Mouse (Mus musculus) heart, postnatal 0 days (tissue): ENCODE measurements around the gene Rabl3. TPM values are rescaled to one million over a fixed set of nuclear protein-coding genes. Genes with fewer than 3 reads are reported as not detected.

Source experiments
- ATAC-seq: fragments of 200-750 bp; cut with Nextera tagmentation; 2 replicates; pipeline ENCODE4 v1.8.0; 2017; ENCODE audit warnings: low read depth, moderate number of reproducible peaks, moderate library complexity; ENCODE audit not compliant: insufficient read depth
- DNase-seq: peaks from one replicate; pipeline ENCODE4 v3.0.0-alpha.2; 2016; ENCODE audit warnings: low spot score
- H3K27ac ChIP-seq: fragments of 300-500 bp; sonication (generic); 2 replicates; pipeline ENCODE4 v1.5.1; 2014; ENCODE audit warnings: low read depth, mild to moderate bottlenecking
- H3K27me3 ChIP-seq: fragments of 300-500 bp; sonication (generic); 2 replicates; pipeline ENCODE4 v1.6.1; 2014; ENCODE audit warnings: low read length, mixed read lengths; ENCODE audit not compliant: control insufficient read depth, insufficient read depth
- H3K36me3 ChIP-seq: fragments of 300-500 bp; sonication (generic); replicated peaks from 2 replicates; pipeline ENCODE4 v1.6.1; 2014; ENCODE audit warnings: low read length, mixed read lengths; ENCODE audit not compliant: control insufficient read depth, insufficient read depth
- H3K4me1 ChIP-seq: fragments of 300-500 bp; sonication (generic); 2 replicates; pipeline ENCODE4 v1.6.1; 2014; ENCODE audit warnings: antibody characterized with exemption; ENCODE audit not compliant: control insufficient read depth, insufficient read depth
- H3K4me2 ChIP-seq: fragments of 300-500 bp; sonication (generic); 2 replicates; pipeline ENCODE4 v1.6.1; 2014; ENCODE audit warnings: low read depth, mild to moderate bottlenecking, low read length, moderate library complexity
- H3K4me3 ChIP-seq: fragments of 300-500 bp; sonication (generic); 2 replicates; pipeline ENCODE4 v1.5.1; 2014; ENCODE audit warnings: low read depth, low read length
- H3K9ac ChIP-seq: fragments of 300-500 bp; sonication (generic); replicated peaks from 2 replicates; pipeline ENCODE4 v1.6.1; 2014; ENCODE audit warnings: low read depth, low read length, mixed read lengths
- H3K9me3 ChIP-seq: fragments of 300-500 bp; sonication (generic); replicated peaks from 2 replicates; pipeline ENCODE4 v1.6.1; 2016; ENCODE audit warnings: low read length; ENCODE audit not compliant: control insufficient read depth
- CTCF ChIP-seq: IDR thresholded peaks from 2 replicates; pipeline ENCODE4 v1.5.1; 2016; ENCODE audit warnings: antibody characterized with exemption, control low read depth, low read depth
- EP300 ChIP-seq: IDR thresholded peaks from 2 replicates; pipeline ENCODE4 v1.6.1; 2016; ENCODE audit warnings: antibody characterized with exemption, low read depth
- whole genome bisulfite sequencing: fragments of 180-500 bp; shearing (Covaris S2); extraction: QIAGEN DNeasy Blood & Tissue Kit; methylation state at CpG from one replicate; pipeline ENCODE4 v1.1.7; 2014; 5-methylcytosine and 5-hydroxymethylcytosine counted together
- polyA plus RNA-seq: library from polyadenylated mRNA; unstranded; fragments of >200 nt; fragmentation: Nextera tagmentation; extraction: Ambion mirVana; gene quantifications from 2 replicates; pipeline ENCODE4 v1.2.1, GENCODE M21; 2015
- total RNA-seq: library from RNA; depleted of rRNA; stranded (reverse); fragments of >200 nt; gene quantifications from 2 replicates; pipeline ENCODE4 v1.2.3, GENCODE M21; 2014; ENCODE audit warnings: low replicate concordance; rRNA removed

The Rabl3 gene
- total RNA-seq (4.8 and 4.9 TPM in 2 replicates), polyA plus RNA-seq (17.5 and 18.5 TPM in 2 replicates)

DNA sequence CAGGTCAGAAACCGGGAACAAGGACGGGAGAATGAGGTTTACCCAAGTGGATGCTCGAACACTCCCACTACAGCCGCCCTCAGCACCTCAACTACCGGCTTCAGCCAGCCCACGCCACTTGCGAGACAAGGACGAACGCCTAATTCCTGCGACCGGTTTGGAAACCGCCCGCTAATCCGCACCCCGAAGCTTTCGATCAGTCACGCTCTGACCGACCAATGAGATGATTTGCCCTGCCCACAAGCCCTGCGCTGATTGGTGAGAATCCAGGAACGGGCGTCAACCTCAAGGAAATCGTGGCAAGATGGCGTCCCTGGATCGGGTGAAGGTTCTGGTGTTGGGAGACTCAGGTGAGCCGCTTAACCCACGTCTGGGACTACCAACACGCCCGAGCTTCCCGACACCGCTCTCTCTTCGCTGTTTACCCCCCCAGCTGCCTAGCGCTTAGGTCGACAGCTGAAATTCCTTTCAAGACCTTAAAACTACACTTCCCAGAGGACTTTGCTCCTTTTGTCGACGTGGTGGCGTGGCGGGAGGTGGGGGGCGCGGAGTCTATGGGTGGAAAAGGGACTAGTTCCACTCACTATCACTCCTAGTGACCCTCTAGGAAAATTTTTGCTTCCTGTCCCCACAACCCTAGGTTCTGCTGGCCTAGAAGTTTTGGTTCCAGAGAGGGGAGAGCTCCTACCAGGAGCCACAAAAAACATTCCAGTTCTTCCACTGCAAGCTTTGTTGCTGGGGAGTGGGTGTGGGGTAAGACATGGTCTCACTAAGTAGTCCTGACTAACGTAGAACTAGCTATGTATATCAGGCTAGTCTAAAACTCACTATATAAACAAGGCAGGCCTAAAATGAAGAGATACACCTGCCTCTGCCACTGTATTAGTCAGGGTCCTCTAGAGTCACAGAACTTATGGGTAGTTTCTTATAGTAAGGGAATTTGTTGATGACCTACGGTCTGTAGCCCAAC lies at the start of gene Rabl3, which contains the start of gene Gtf2e1:
Gene Rabl3 (plus strand): TSS at position 275 of the 970 bp plus-strand sequence.
Gene Gtf2e1 (minus strand): TSS at position 179 of the 970 bp plus-strand sequence.
- peaks cover 19% of the 10 kb centered on the region for H3K4me1 ChIP-seq
- peak within 1 kb of the TSS; percentile 93 for H3K9ac ChIP-seq
- H3K9me3 ChIP-seq, result no peaks in the 10 kb centered on the region
- H3K4me2 ChIP-seq, result peak within 1 kb of the TSS; percentile 92
- H3K4me3 ChIP-seq, result peak within 1 kb of the TSS; percentile 92
- H3K27ac ChIP-seq, result peak within 1 kb of the TSS; percentile 96
- peak; percentile 100 for DNase-seq
- no peaks in the 10 kb centered on the region for H3K27me3 ChIP-seq
- TF ChIP-seq CTCF (no peak), EP300 (no peak)
- H3K36me3 ChIP-seq, result peaks cover 32% of the 10 kb centered on the region
- ATAC-seq, result peak; percentile 99
- WGBS, result under 1% methylated on average over 41 of the region's 41 CpGs

DNA sequence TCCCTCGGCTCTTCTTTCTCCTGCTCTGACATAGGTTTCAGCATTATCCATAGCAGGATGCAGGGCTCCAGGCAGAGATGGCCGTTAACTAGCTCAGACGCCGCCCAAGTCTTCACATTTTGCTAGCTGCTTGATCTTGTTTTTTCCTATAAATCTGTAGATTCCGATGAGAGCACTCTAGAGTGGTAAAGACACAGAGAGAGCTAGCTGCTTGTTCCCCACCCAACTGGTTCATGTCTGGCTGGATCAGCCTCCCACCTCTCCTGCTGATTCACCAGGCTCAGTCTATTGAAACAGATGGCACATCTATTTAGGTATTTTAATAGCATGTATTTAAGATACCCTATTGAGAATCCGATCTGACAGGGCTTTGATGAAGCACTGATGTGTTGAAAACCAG lies 44.7 kb upstream of the Rabl3 start:
- Histone ChIP-seq H3K4me1 (no peaks in the 10 kb centered on the region), H3K36me3 (no peaks in the 10 kb centered on the region), H3K9me3 (no peaks in the 10 kb centered on the region), H3K9ac (no peak overlapping the region), H3K27ac (no peak overlapping the region), H3K4me3 (no peak overlapping the region), H3K27me3 (no peaks in the 10 kb centered on the region), H3K4me2 (no peak overlapping the region)
- no peak for DNase-seq
- no peak for ATAC-seq
- 83% methylated on average over 6 of the region's 6 CpGs for WGBS
- TF ChIP-seq EP300 (no peak), CTCF (no peak)

DNA sequence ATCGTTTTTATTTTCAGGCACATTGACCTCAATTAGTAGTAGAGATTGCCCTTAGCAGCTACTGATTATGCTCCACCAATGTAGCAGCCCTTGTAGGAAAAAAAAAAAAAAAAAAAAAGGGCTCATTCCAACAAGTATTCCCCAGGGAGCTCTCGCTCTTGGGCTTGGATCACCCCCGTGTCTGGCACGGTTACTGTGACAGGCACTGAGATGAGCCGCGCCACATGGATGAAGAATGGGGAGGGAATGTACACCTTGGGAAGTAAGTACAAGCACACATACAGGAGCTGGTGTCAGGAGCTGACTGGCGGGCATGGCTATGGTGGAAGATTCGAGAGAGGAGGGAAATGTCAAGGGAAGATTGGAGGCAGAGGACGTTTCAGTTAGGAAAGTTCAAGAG lies 41.1 kb upstream of the Rabl3 start:
- Histone ChIP-seq H3K9ac (no peak overlapping the region), H3K4me3 (no peak overlapping the region), H3K9me3 (no peaks in the 10 kb centered on the region), H3K4me2 (no peak overlapping the region), H3K27me3 (no peaks in the 10 kb centered on the region), H3K4me1 (no peaks in the 10 kb centered on the region), H3K36me3 (no peaks in the 10 kb centered on the region), H3K27ac (no peak overlapping the region)
- DNase-seq, result no peak
- WGBS, result 63% methylated on average over 9 of the region's 9 CpGs
- no peak for ATAC-seq
- TF ChIP-seq CTCF, result no peak
- no peak for TF ChIP-seq EP300

DNA sequence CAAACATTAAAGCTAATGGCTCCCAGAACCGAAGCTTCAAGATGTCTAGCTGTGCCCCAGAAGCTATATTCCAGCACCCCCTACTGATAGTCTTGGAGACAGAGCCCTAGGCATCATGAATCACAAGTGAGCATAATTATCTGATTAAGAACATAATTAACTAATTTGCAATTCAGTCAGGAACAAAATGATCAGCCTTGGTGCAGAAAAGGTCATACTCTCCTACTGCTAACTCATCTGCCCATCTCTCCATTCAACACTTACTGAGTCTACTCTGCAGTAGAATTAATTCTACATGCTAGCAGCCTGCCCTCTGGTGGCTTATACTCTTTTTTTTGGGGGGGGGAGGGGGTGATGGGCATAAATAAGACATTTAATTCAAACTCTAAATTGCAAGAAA lies 35.2 kb upstream of the Rabl3 start:
- no peak overlapping the region for H3K4me3 ChIP-seq
- TF ChIP-seq CTCF (no peak), EP300 (no peak)
- H3K36me3 ChIP-seq, result no peaks in the 10 kb centered on the region
- H3K9me3 ChIP-seq, result no peaks in the 10 kb centered on the region
- H3K4me2 ChIP-seq, result no peak overlapping the region
- H3K4me1 ChIP-seq, result no peaks in the 10 kb centered on the region
- H3K27ac ChIP-seq, result no peak overlapping the region
- H3K27me3 ChIP-seq, result no peaks in the 10 kb centered on the region
- no peak for ATAC-seq
- WGBS, result 64% methylated on average over 1 of the region's 1 CpGs
- H3K9ac ChIP-seq, result no peak overlapping the region
- DNase-seq, result no peak

DNA sequence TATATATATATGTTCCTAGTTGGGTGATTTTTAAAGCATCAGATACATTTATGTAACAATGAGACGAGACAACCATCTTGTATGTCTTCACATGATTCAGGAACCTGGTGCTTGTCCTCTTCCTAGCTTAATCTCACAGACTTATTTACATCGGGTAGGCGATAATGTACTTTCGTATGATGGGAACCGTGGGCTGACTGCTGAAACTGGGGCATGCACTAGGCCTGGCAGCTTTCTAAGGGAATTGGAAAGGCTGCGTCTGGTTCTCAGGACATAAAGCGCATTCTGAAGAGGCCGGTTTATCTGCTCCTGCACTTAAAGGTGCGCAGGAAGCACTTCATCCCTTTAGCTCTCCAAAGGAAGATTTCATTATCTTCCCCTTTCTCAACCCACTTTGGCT lies 32.9 kb upstream of the Rabl3 start:
- Histone ChIP-seq H3K4me2 (no peak overlapping the region), H3K4me1 (no peaks in the 10 kb centered on the region), H3K27me3 (no peaks in the 10 kb centered on the region), H3K4me3 (no peak overlapping the region), H3K9ac (no peak overlapping the region), H3K9me3 (no peaks in the 10 kb centered on the region), H3K36me3 (peaks cover 16% of the 10 kb centered on the region), H3K27ac (no peak overlapping the region)
- 63% methylated on average over 9 of the region's 9 CpGs for WGBS
- no peak for DNase-seq
- TF ChIP-seq EP300 (no peak), CTCF (no peak)
- no peak for ATAC-seq
